Mouse (Mus musculus): ENCODE data around the gene Ap1m2.
"Not testable (repeated sequence)": the region's sequence is repeated elsewhere in the genome, so short reads cannot be mapped to it uniquely, and the experiment has no call there.

Ap1m2 gene

DNA sequence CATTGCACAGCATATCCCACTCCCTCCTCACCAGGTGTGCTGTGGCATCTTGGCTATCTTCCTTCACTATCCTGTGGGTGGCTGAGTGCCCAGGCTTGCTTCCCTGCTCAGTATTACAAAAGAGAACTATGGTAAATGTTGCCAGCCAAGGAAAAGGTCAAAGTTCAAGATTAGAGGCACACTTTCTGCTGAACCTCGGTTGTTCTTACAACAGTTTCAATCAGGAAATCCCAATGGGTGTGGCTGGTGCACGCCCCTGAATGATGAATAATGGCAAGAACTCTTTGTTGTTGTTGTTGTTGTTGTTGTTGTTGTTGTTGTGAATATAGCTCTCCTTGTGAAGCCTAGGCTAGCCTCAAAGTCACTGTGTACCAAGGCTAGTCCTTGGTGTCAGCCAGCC lies 50.3 kb downstream of the Ap1m2 start:
- DNase-seq (ENCODE audit: low read depth, low spot score): no peak

DNA sequence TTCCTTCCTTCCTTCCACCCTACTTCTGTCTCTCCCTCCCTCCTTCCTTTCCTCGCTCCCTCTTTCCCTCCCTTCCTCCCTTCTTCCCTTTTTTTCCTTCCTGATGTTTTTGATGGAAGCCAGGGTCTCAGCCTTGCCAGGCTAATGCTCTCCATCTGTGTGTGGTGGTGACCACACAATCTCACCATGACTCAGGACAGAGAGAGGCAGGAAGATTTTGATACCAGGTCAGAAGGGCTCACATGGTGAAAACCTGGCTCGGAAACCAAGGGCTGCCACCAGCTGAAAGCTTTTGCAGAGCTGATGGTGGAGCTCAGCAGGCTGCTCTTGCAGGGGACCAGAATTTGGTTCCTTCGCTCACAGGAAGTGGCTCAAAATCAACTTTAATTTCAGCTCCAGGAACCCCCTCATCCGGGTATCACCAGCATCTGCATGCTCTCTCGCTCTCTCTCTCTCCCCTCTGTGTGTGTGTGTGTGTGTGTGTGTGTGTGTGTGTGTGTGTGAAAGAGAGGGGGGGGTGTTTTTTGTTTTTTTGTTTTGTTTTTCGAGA lies 51.6 kb downstream of the Ap1m2 start:
- no peak for DNase-seq (ENCODE audit: low read depth, low spot score)

DNA sequence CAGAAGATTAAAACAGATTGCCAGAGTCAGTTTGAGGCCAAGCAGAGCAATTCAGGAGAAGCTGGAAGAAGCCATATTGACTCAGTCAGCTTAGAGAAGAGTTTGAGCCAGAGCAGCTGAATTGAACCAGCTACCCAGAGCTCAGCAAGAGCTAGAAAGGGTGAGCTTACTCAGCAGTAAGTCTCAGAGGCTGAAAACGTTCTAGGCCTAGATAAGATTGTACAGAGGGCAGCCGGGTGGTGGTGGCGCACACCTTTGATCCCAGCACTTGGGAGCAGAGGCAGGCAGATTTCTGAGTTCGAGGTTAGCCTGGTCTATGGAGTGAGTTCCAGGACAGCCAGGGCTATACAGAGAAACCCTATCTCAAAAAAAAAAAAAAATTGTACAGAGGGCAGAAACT lies 55.8 kb downstream of the Ap1m2 start:
- not testable (repeated sequence) for DNase-seq (ENCODE audit: low read depth, low spot score)

DNA sequence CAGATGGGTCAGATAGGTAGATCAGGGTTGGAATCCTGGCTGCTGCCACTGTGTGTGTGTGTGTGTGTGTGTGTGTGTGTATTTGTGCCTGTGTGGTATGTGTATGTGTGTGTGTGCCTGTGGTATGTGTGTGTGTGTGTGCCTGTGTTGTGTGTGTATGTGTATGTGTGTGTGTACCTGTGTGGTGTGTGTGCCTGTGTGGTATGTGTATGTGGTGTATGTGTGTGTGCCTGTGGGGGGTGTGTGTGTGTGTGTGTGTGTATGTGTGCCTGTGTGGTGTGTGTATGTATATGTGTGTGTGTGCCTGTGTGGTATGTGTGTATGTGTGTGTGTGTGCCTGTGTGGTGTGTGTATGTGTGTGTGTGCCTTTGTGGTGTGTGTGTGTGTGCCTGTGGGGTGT lies 57.4 kb downstream of the Ap1m2 start:
- no peak for DNase-seq (ENCODE audit: low read depth, low spot score)

DNA sequence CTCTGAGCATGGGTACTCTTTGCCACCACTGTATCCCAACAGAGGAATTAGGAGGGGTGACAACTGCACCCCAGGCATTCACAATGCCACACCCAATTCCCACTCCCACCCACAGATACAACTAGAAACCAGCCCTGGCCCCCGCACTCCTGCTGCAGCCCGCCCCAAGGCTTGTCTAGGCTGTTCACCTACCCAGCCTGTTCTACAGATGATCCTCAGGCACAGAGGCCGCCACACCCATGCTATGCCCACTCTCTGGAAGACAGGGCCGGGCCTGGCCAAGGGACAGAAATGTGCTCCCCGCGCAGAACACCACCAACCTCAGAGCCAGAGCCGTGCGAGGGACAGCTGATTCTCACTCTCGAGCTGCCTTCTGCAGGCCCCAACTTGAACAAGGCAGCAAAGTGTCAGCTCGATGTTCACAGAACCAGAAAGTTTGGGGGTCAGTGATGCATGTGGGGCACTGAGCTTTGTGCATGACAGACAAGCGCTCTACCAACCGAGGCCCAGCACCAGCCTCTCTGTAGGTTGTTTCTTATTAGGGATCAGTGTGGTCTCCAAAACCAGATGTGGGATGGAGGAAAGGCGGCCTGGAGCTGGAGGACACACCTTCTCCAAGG lies 60.9 kb downstream of the Ap1m2 start:
- no peak for DNase-seq (ENCODE audit: low read depth, low spot score)

DNA sequence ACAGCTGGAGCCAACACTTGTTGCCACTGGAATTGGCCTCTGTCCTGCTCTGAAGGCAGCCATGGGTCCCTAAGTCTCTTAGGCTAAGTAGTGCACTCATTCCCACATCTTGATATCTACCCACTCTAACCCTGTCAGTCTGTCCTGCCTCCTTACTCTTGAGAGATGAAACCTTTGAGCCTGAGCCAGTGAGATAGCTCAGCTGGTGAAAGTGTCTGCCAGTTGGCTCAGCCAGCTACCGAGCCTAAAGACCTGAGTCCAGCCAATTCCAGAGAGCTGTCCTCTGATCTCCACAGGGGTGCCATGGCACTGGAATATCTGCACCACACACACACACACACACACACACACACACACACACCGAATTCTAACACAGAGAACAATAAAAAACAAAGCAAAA lies 61.6 kb downstream of the Ap1m2 start:
- DNase-seq (ENCODE audit: low read depth, low spot score): no peak

DNA sequence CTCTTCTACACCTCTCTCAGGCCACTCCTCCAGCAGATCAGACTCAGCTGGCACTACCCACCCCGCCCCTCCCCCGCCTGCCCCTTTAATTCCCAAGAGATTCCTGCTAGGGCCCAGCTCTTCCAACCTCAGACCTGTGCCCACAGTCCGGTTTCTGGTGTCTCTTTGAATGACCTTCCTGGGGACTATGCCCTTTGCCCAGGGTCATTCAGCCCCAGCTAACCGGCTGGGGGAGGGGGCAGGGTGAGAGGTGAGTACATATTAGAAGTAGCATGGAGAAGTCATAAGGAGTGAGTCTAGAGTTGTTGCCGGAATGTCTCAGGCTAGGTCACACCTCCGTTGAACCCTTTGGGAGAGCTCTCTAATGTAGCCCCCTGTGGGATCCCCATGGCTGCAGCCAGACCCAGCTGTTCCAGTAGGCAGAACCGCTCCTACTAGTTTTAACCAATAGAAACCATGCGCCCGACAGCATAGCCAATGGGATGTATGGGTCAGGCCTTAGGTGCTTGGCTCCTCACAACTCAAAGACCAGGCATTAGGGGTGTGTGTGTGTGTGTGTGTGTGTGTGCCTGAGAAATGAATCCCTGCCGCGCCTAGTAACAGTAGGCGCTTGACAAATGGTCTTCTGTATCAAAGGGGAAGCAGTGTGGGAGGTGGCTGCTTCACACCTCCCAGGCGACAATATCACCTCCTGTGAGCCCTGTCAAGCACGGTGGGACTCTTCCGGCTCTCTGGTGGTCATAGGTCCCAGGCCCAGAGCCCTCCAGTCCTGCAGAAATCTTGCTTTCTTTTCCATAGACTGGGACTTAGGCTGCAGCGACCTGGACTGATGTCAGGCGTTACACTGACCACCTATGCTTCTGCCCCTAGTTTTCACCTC lies 62.3 kb downstream of the Ap1m2 start:
- no peak for DNase-seq (ENCODE audit: low read depth, low spot score)

DNA sequence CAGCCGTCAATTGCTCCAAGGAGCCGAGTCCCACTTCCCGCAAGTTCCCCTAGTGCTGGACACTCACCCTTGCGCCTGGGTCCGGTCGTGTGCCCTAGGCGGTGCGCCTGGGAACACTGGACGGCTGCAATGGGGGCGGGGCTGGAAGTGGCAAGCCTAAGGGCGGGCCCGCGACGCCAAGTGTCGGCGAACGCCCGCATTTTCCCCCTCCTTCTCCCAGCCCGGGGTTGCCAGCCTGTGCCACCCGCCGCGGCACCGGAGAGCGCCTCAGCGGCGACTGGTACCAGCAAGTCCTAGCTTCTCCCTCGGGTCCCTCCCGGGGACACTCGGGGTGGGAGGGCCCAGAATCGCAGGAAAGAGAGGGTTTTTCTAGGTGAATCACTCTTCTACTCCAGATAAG lies 63.8 kb downstream of the Ap1m2 start, which contains the start of gene S1pr5:
S1pr5 (minus strand) TSS at position 118 of the 400 bp plus-strand sequence.
- DNase-seq (ENCODE audit: low read depth, low spot score): no peak

DNA sequence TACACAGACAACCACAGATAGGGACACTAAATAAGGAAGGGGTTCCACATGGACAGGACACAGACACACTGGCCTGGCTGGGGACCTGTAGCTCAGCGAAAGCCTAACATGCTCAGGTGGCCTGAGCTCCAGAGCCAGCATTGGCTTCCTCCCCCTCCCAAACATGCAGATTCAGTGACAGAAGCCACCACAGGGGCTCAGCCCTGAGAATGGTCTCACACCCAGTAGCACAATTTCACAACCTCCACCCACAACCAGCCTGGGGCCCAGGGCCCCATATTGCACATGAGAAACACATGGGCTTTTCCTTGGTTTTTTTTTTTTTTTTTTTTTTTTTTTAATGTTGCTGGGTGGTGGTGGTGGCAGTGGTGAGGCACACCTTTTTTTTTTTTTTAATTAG lies 65.8 kb downstream of the Ap1m2 start:
- no peak for DNase-seq (ENCODE audit: low read depth, low spot score)

DNA sequence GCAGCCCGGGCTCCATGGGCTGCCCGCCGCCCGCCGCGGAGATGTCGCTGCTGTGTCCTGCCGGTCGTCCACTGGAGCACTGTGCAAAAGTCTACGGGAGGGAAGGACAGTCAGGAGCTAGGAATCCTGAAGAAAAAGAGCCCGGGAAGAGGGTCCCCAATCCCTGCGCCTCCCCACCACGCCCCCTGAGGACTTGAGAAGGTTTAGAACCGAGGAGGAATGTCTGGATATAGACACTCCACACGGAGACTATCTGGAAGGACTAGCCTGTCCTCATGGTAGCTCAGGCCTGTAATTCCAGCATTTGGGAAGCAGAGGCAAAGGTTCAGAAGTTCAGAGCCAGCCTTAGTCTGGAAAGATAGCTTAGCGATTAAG lies 67.0 kb downstream of the Ap1m2 start:
- DNase-seq (ENCODE audit: low read depth, low spot score): no peak

DNA sequence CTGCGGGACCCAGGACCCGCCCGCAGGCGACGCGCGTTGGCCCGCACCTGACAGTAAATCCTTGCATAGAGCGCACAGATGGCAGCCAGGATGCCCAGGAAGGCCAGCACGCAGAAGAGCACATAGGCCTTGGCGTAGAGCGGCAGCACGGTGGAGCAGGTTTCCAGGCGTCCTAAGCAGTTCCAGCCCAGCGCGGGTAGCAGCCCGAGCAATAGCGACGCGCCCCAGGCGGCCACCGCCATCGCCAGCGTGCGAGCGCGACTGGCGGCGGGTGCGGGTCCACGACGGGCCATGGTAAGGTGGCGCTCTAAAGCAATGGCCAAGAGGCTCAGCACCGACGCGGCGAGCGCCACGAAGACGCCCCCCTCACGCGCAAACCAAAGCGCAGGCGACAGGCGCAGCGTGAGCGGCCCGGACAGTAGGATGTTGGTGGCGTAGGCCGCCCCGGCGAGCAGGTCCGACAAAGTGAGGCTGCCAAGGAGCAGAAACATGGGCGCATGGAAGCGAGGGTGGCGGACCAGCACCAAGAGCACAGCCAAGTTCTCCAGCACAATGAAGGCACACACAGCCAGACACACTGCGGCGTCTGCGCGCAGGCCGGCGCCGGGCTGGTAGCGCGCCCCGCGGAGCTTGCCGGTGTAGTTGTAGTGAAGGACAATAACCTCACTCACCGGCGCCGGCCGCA lies 67.6 kb downstream of the Ap1m2 start:
- no peak for DNase-seq (ENCODE audit: low read depth, low spot score)
